Mouse (Mus musculus) erythroblast, embryonic 14.5 days (primary cell): ENCODE results near the gene Csnk2b. TPM values are rescaled to one million over a fixed set of nuclear protein-coding genes. Genes with fewer than 3 reads are reported as not detected.

Experiments used
- H3K27me3 ChIP-seq: 2 replicates; pipeline ENCODE4 v1.6.1; 2012; ENCODE audit warnings: inconsistent platforms; ENCODE audit not compliant: control insufficient read depth
- H3K36me3 ChIP-seq: 2 replicates; pipeline ENCODE4 v1.6.1; 2012; ENCODE audit warnings: mild to moderate bottlenecking, inconsistent platforms; ENCODE audit not compliant: control insufficient read depth
- H3K4me1 ChIP-seq: 2 replicates; pipeline ENCODE4 v1.6.1; 2012; ENCODE audit warnings: inconsistent platforms; ENCODE audit not compliant: control insufficient read depth
- H3K4me3 ChIP-seq: replicated peaks from 2 replicates; pipeline ENCODE3; 2012; ENCODE audit warnings: moderate library complexity, mild to moderate bottlenecking, inconsistent platforms
- H3K9me3 ChIP-seq: 2 replicates; pipeline ENCODE4 v1.6.1; 2012; ENCODE audit warnings: low read length, inconsistent platforms, mixed read lengths; ENCODE audit not compliant: control insufficient read depth
- GATA1 ChIP-seq: IDR thresholded peaks from 2 replicates; pipeline ENCODE4 v1.6.1; 2012; ENCODE audit warnings: low read length, inconsistent platforms, mixed read lengths
- TAL1 ChIP-seq: IDR thresholded peaks from 3 replicates; pipeline ENCODE4 v1.6.1; 2012; ENCODE audit warnings: low read length, inconsistent platforms, mixed read lengths
- polyA plus RNA-seq: library from polyadenylated mRNA; stranded (reverse); fragments of >175 nt; gene quantifications from 2 replicates; pipeline ENCODE4 v1.2.3, GENCODE M21; 2012

Gene Csnk2b
- polyA plus RNA-seq, 1 experiment = 11.2 TPM

- Histone ChIP-seq H3K4me3 (no peak overlapping the region), H3K36me3 (peaks cover 99% of the 10 kb centered on the region), H3K27me3 (no peaks in the 10 kb centered on the region), H3K4me1 (peaks cover 18% of the 10 kb centered on the region), H3K9me3 (no peaks in the 10 kb centered on the region)
- TF ChIP-seq GATA1 = no peak
- no peak for TF ChIP-seq TAL1
These were observed 32.8 kb upstream of the Csnk2b start for GRCm38 (mm10) chr17:35154616-35155015.

GRCm38 (mm10) chr17:35153931-35154330 lies 32.1 kb upstream of the Csnk2b start:
- TF ChIP-seq GATA1 (no peak), TAL1 (no peak)
- H3K36me3 ChIP-seq = peaks cover 99% of the 10 kb centered on the region

DNA sequence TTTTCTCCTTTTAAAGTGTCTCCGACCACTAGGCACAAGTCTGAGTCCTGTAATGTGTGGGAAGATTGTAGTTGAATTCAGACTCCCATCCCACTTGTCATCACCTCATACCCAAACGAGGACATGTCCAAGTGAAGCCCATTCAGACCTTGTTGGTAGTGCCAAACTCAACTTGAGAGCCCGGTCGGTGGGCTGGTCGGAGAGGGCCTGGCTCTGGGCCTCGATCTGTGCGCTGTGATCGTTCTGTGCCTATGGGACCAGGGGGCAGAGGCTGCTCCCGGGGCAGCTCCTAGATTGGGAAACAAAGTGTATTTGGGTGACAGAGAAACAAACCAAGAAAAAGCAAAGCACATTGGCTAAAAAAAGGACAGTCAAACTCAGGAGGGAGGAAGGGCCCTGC lies 31.2 kb upstream of the Csnk2b start:
- Histone ChIP-seq H3K4me3 (no peak overlapping the region), H3K9me3 (no peaks in the 10 kb centered on the region), H3K27me3 (no peaks in the 10 kb centered on the region), H3K4me1 (peaks cover 18% of the 10 kb centered on the region), H3K36me3 (peaks cover 99% of the 10 kb centered on the region)
- TF ChIP-seq TAL1 = no peak
- no peak for TF ChIP-seq GATA1

More at GRCm38 (mm10) chr17:35153931-35154330, 32.1 kb upstream of the Csnk2b start:
- H3K27me3 ChIP-seq = no peaks in the 10 kb centered on the region
- no peaks in the 10 kb centered on the region for H3K9me3 ChIP-seq
- H3K4me3 ChIP-seq = no peak overlapping the region
- H3K4me1 ChIP-seq = peaks cover 18% of the 10 kb centered on the region

GRCm38 (mm10) chr17:35152121-35152520 lies 30.3 kb upstream of the Csnk2b start:
- H3K27me3 ChIP-seq = no peaks in the 10 kb centered on the region
- H3K4me1 ChIP-seq = peaks cover 18% of the 10 kb centered on the region
- no peak overlapping the region for H3K4me3 ChIP-seq
- no peaks in the 10 kb centered on the region for H3K9me3 ChIP-seq
- H3K36me3 ChIP-seq = peaks cover 99% of the 10 kb centered on the region
- TF ChIP-seq GATA1 (no peak), TAL1 (no peak)

DNA sequence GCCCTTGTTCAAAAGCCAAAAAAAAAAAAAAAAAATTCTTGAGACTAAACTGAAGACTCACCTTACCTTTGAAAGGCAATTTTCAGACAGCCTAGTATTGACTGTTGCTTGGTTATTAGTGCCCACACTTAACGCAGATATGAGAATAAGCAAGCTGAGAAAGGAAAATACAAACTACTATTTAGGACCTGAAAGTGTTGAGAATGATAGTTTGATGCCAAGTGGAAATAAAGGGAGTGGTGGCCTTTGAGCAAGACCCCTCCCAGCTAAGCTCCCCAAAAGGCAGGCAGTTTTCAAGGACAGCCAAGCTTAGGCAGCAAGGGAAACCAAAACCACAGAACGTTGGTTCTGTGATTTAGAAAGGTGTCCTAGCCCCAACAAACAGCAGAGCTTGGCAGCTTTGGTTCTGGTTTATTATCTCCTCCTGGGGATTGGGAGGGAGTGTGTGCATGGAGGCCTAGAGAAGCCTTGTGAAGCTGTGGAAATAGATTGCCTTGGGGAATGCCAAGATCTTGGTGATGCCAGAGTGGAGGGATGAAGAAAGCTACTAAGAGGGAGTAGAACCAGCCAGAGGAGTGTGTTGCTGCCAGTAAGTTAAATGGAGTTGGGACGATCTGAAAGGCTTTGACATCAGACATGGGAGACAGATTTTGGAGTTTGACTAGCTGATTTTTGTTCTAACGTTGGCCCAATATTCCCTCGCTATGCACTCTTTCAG lies 26.2 kb upstream of the Csnk2b start:
- H3K4me1 ChIP-seq = peaks cover 18% of the 10 kb centered on the region
- H3K9me3 ChIP-seq = peaks cover 6% of the 10 kb centered on the region
- no peak for TF ChIP-seq TAL1
- no peak for TF ChIP-seq GATA1
- H3K36me3 ChIP-seq = peaks cover 99% of the 10 kb centered on the region
- H3K27me3 ChIP-seq = no peaks in the 10 kb centered on the region
- no peak overlapping the region for H3K4me3 ChIP-seq

DNA sequence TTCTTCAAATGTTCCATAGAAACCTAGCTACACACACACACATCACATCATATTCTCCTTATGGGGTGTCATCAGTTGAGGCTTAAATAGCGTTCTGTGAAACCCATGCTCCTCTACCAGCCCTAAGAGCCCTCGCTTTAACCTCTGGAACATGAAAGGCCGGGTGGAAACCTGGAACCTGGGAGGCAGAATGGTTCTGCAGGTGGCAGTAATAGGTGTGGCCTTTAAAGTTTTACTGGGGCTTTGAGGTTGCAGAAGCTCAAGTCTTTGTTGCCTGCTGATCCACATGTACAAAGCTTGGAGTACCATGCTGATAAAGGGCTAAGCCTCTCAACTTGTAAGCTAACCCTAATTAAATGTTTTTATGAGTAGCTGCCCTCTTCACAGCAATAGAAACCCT lies 25.5 kb upstream of the Csnk2b start:
- peaks cover 99% of the 10 kb centered on the region for H3K36me3 ChIP-seq
- H3K4me3 ChIP-seq = no peak overlapping the region
- H3K9me3 ChIP-seq = peaks cover 9% of the 10 kb centered on the region
- no peaks in the 10 kb centered on the region for H3K27me3 ChIP-seq
- peaks cover 15% of the 10 kb centered on the region for H3K4me1 ChIP-seq
- TF ChIP-seq GATA1 (no peak), TAL1 (no peak)

- peaks cover 9% of the 10 kb centered on the region for H3K4me1 ChIP-seq
- peaks cover 99% of the 10 kb centered on the region for H3K36me3 ChIP-seq
- H3K27me3 ChIP-seq = no peaks in the 10 kb centered on the region
- TF ChIP-seq TAL1 (no peak), GATA1 (no peak)
- peaks cover 9% of the 10 kb centered on the region for H3K9me3 ChIP-seq
- H3K4me3 ChIP-seq = no peak overlapping the region
These were observed 24.3 kb upstream of the Csnk2b start for GRCm38 (mm10) chr17:35146139-35146538.

DNA sequence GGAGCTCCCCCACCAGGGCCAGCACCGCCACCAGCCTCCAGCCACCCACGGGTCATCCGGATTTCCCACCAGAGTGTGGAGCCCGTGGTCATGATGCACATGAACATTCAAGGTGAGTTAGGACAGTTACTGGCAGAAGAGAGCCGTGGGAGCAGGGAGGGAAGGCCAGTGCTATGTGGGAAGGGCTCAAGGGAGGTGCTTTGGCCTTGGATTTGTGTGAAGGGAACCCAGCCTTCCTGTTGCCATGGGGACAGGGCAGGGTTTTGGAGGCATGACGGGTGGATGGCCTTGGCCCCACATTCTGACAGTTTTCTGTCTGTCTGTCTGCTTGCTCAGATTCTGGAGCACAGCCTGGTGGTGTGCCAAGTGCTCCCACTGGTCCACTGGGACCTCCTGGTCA lies 20.1 kb upstream of the Csnk2b start:
- H3K4me3 ChIP-seq = no peak overlapping the region
- H3K36me3 ChIP-seq = peaks cover 95% of the 10 kb centered on the region
- H3K9me3 ChIP-seq = peaks cover 9% of the 10 kb centered on the region
- no peaks in the 10 kb centered on the region for H3K27me3 ChIP-seq
- peaks cover 9% of the 10 kb centered on the region for H3K4me1 ChIP-seq
- TF ChIP-seq TAL1 = no peak
- TF ChIP-seq GATA1 = no peak

DNA sequence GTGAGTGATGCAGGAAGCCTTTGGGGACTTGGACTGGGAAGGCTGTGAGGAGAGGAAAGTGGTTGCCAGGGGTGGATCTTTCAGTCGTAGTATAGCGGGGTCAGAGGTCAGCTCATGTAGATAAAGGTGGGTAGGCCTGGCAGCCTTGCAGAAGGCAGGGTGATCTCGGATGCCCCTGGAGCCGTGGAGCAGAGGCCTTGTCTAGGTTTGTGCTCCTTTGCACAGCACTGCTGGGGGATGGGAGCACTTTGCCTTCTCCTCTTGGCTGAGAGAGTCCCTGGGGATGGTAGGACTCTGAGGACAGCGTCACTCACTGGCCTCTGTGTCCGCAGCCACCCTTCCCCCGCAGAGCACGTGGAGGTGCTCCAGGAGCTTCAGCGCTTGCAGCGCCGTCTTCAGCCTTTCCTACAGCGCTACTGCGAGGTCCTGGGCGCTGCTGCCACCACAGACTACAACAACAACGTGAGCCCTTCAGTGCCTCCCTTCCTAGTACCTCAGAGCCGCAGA lies 18.7 kb upstream of the Csnk2b start:
- TF ChIP-seq GATA1 (no peak), TAL1 (no peak)
- H3K9me3 ChIP-seq = peaks cover 9% of the 10 kb centered on the region
- no peaks in the 10 kb centered on the region for H3K27me3 ChIP-seq
- H3K4me1 ChIP-seq = peaks cover 23% of the 10 kb centered on the region
- no peak overlapping the region for H3K4me3 ChIP-seq
- peaks cover 83% of the 10 kb centered on the region for H3K36me3 ChIP-seq

GRCm38 (mm10) chr17:35139269-35139668 lies 17.4 kb upstream of the Csnk2b start:
- peaks cover 70% of the 10 kb centered on the region for H3K36me3 ChIP-seq
- H3K9me3 ChIP-seq = peaks cover 9% of the 10 kb centered on the region
- H3K27me3 ChIP-seq = no peaks in the 10 kb centered on the region
- no peak overlapping the region for H3K4me3 ChIP-seq
- TF ChIP-seq GATA1 (no peak), TAL1 (no peak)
- peaks cover 26% of the 10 kb centered on the region for H3K4me1 ChIP-seq
